Mouse (Mus musculus) C2C12 (cell line): ENCODE data around the gene Hltf.

Experiments used
- CEBPB ChIP-seq: IDR thresholded peaks from one replicate; pipeline ENCODE4 v1.6.1; 2011; ENCODE audit warnings: low read depth, mild to moderate bottlenecking, control low read depth, moderate library complexity
- CTCF ChIP-seq: IDR thresholded peaks from one replicate; pipeline ENCODE4 v1.5.1; 2011; ENCODE audit not compliant: control insufficient read depth, insufficient read depth, insufficient read length
- MYOD1 ChIP-seq: IDR thresholded peaks from one replicate; pipeline ENCODE4 v1.6.1; 2011; ENCODE audit warnings: low read depth; ENCODE audit not compliant: control insufficient read depth, insufficient read length
- USF1 ChIP-seq: IDR thresholded peaks from one replicate; pipeline ENCODE4 v1.6.1; 2011; ENCODE audit warnings: low read depth, mild to moderate bottlenecking, control low read depth, moderate library complexity

GRCm38 (mm10) chr3:20147647-20148046 is 90.0 kb downstream of the Hltf start:
- TF ChIP-seq USF1 (no peak), CTCF (no peak), CEBPB (no peak), MYOD1 (no peak)
